Mouse (Mus musculus) skeletal muscle tissue, adult 2 months (tissue): Measurements from ENCODE around the gene Foxm1.
"Not testable (repeated sequence)": the region's sequence is repeated elsewhere in the genome, so short reads cannot be mapped to it uniquely, and the experiment has no call there.

Experiments
- DNase-seq: peaks from one replicate; pipeline ENCODE4 v3.0.0-alpha.2; 2012; ENCODE audit warnings: low read depth, low spot score

Foxm1 gene

DNA sequence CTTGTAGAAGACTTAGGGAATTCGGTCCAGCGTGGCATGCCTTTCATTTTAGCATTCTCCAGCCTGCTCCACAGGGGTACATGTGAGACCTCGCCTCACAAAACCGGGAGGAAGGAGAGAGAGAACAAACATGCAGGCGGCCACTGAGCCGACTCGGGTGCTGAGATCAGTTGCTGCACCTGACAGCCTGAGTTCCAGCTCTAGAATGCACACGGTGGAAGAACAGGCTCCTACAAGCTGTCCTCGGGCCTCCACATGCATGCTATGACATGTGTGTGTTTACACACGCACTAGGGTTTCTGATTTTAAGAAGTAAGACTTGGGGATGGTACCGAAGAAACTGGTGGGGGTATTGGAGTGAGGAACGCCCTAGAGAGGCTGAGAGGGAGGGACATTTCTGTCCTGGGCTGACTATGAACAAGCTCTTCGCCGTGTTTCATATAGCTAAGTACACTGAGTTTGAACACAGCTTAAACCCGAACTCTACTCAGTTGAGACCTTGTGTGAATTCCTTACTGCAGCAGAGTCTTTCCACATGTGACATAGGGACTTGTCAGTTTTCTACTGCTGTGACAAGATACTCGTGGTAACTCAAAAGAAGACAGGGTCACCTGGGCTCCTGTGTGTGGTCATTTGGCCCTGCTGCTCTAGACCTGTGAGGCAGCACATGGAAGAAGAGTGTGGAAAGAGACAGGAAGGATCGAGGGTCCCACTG is 13.8 kb downstream of the Foxm1 start:
- DNase-seq = no peak

DNA sequence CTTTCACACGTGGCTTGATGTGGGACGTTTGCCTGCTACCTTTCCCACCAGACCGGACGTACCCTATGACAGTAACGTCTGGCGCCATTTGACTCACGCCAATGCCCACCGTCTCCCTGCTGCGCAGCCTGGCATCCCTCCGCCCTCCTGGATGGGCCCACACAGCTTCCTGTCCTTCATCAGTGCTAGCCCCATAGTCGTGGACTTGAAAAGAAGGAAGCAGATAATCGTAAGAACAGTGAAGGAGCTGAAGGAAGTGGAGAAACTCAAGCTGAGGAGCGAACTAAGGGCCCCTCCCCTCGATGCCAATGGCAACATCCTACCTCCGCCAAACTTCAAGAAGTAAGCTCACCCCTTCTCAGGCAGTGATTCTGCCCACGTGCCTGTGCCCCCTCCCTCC is 16.9 kb downstream of the Foxm1 start:
- DNase-seq = no peak

DNA sequence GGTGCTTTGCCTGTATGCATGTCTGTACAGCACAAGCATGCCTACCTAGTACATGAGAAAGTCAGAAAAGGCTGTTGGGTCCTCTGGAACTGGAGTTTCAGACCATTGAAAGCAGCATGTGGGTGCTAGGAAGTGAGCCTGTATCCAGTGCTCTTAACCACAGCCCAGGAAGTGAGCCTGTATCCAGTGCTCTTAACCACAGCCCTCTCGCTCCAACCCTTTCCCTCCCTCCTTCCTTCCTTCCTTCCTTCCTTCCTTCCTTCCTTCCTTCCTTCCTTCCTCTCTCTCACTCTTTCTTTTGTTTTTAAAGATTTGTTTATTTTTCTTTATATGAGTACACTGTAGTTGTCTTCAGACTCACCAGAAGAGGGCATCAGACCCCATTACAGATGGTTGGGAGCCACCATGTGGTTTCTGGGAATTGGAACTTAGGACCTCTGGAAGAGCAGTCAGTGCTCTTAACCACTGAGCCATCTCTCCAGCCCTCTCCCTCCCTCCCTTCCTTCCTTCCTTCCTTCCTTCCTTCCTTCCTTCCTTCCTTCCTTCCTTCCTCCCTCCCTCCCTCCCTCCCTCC is 17.9 kb downstream of the Foxm1 start:
- not testable (repeated sequence) for DNase-seq

DNA sequence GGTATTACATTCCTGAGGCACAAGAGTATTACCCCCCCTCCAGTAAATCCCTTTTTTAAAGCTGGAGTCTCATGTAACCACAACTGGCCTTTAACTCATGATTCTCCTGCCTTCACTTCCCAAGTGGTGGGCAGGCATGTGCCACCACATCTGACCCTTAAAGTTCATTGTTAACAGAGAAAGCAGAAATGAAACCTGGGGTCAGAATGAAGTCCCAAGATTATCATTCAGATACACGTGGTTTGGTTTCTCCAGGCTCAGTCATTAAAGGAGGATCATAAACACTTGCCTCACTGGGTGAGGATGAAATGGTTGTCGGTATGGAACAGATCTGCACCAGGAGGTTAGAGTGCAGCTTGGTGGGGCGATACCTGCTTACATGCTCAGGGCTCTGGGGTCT is 18.5 kb downstream of the Foxm1 start:
- no peak for DNase-seq

DNA sequence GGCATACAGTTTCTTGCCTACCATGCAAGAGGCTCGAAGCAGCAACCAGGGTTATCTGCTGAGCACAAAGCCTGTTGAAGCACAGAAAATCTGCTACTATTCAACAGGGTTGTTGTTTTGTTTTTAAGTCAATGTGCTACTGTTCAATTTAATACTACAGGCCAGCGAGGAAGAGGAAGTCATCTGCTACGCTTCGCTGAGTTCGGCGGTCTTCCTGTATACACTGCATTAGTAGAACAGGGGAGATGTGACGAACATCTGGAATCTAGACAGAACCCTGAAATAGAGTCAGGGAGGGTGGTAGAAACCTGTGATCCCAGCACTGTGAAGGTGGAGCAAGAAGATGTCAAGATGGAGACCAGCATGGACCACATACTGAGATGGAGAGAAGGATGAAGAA is 21.0 kb downstream of the Foxm1 start:
- DNase-seq = no peak

DNA sequence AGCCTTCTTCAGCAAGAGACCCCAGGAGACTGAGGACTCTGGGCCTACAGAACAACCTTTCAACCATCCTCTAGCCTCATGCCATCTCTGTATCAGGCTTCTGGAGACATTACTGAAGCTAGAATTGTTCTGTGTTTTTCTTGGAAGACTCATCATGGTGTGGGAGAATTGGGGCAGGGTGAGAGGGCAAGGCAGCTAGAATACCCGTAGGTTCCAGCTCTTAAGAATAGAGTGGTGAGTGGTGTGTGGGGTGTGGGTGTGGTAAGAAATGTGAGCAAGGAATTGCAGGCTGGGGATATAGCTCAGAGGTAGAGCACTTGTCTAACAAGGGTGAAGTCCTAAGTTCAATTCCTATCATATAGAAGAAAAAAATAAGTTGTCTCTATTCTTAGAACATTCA is 22.3 kb downstream of the Foxm1 start:
- no peak for DNase-seq

DNA sequence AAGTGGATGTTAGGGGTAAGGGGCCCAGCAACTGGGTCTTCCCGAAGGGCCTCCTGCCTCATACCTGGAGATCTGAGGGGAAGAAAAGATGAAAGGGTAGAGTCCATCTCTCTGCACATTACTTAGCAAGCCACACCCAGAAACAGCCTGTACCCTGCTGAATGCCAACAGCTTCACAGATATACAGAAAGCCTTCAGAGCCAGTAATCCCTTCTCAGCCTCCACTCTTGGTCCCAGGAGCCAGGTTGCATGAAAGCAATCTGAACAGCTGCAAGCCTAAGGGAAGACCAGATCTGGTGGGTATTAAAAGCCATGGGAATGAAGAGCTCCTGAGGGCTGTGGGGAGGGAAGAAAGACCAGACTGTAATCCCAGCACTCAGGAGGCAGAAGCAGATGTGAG is 26.4 kb downstream of the Foxm1 start:
- DNase-seq = no peak

DNA sequence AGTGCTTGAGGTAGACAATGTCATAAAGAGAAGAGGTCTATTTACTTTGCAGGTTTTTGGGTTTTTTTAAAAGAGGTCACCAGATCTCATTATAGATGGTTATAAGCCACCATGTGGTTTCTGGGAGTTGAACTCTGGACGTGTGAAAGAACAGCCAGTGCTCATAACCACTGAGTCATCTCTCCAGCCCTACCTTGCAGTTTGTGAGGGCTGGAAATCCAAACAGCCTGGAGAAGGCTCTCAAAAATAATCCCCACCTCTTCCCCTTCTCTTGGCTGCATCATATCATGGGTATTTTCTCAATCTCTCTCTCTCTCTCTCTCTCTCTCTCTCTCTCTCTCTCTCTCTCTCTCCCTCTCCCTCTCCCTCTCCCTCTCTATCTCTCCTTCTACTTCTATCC is 27.9 kb downstream of the Foxm1 start:
- DNase-seq = no peak

DNA sequence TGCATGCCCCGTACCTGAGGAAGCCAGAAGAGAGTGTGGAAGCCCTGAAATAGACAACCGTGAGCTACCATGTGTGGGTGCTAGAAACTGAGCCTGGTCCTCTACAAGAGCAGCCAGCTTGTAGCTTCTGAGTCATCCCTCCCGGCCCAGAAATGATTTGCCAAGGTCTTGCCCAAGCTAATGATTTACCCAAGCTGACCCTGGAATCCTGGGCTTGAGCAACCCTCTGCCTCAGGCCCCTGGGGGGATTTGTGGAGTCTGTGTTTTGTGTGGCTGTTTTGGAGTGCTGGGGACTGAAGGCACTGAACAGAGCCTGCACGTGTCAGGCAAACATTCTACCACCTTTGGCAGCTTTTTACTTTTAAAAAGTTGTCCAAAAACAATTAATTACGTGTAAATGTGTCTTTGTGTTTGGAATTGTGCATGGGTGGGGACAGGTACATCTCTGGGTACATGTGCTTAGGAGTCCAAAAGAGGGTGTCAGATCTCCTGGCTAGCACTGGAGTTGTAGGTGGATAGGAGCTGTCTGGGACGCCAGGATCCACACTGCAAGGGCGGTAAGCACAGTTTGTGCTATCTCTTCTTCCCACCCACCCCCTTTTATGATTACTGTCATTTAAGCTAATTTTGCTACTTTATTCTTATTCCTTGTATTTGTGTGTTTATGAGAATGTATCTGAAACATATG is 35.0 kb downstream of the Foxm1 start:
- DNase-seq = no peak

DNA sequence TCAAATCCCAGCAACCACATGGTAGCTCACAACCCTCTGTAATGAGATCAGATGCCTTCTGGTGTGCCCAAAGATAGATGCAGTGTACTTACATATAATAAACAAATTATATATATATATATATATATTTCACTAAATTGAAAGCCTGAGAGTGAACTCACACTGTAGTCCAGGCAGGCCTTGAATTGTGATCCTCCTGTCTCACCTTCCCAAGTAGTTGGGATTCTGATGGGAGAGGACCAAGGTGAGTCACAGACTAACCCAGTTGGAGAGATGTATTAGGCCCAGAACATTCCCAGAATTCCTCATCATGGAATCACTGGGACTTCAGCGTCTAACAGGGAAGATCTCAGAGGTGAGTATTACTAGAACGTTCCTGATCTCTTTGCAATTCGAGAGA is 36.2 kb downstream of the Foxm1 start, which contains the start of gene Nrip2:
Gene Nrip2, plus strand, starts transcription at position 301 of the 400 bp plus-strand sequence.
- no peak for DNase-seq

DNA sequence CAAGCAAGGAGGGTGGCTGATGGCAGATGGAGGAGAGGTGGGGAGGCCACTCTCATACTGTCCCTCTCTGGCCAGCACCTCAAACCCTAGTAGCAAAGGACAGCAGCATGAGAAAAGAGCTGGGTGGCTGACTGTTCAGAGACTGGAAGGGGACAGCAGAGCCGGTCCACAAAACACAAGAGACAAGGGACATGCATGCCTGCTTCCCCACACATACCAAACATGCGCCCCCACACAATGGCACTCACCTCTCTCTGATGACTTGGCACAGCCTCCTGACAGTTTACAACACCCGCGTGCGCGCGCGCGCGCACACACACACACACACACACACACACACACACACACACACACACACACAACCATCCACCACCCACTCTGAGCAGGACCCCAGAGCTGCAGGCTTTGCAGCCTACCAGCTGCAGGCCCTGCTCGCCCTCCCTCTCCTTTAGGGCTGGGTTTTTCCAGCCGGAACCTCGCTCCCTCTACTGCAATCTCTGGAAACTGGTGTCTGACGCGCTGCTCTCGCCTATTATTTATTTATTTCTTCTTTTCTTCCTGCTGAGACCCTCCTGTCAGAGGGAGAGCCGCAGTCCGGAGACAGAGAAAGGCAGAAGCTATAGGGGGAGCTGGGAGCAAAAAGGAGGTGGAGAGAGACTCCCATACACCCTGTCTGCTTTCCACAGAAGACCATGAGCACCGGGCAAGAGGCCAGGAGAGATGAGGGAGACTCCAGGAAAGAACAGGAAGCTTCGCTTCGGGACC is 36.8 kb downstream of the Foxm1 start:
- no peak for DNase-seq

DNA sequence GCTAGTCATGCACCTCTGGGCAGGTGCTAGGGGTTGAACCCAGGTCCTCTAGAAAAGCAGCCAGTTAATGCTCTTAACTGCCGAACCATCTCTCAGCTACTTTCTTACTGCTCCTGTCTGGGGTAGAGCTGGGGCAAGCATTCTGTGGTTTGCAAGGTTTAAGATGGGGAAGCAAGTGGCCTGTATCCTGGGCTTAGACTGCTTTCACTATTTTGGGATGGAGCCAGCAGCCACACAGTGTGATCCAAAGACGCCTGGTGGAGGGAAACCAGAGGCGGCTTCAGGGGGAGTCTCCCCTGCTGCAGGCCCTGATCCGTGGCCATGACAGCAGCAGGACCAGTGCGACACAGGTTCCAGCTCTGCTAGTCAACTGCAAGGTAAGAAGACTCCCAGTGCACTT is 41.9 kb downstream of the Foxm1 start:
- no peak for DNase-seq

DNA sequence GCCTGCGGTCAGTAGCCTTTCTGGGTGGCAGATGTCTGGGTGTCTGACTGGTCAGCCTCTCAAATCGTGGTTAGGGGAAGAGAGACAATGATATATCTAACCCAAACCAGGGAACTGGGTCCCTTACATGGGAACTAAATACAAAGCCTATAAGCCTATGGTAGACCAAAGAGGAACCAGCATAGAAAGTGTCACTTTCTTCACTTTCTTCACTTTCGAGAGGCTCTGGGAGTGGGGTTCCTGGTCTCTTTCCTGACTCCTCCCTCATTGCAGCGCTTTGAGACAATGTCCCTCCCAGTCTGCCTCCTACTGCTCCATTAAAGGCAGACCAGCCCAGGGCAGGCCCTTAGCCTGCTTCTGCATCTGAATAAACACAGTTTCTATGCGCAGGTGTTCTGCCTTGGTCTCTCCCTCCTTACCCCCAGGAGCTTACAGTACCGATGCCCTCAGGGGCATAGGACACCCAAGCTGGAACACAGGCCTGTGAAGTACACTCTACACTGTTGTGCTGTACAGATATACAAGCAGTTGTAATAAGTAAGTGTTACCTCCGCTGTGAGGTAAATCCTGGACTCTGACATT is 45.9 kb downstream of the Foxm1 start:
- DNase-seq = no peak

DNA sequence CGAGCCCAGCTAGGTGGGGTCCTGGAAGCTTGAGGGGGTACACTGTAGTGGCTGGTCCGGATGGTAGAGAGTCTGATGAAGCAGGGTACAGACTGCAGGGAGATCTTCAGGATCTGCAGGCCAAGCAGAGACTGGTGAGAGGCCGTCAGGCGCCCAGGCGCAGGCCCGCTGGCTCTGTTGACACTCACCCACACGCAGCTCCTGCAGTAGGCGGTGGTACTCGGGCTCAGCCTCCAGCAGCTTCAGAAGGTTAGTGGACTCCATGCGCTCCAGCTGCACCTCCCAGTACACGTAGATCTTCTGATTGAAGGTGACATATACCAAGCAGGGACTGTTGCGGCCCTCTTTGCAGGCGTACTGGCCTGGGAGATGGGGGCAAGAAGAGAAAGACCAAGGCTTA is 47.5 kb downstream of the Foxm1 start:
- no peak for DNase-seq

DNA sequence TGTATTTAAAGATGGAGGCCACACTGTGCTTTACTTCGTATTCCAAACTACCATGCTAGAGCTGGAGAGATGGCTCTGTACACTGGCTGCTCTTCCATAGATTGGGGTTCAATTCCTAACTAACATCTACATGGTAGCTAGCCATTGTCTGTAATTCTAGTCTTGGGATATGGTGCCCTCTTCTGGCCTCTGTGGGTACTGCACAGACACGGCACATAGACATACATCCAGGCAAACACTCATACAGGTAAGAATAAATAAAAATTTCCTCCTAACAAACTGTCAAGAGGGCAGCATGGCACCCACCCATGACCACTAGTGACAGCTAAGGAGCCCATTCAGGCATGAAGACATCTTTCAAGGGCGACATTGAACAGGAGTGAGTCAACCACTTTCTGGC is 48.3 kb downstream of the Foxm1 start:
- peak; percentile 43 for DNase-seq

DNA sequence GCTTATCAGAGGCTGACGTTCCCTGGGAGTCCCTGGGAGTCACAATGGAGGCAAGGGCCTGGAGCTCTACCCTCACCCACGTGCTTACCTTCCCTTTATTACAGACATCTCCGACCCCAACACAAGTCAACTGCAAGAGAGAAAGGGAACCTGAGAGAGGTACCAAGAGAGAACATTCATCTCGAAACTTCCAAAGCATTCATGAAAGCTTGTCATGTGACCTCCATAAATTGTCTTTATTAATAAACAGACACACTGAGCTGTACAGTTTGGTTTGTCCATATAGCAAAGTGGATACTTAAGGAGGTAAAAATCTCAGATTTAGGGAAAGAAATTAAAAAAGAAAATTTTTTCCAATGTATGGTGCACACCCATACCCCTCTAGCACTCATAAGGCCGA is 53.4 kb downstream of the Foxm1 start:
- no peak for DNase-seq

DNA sequence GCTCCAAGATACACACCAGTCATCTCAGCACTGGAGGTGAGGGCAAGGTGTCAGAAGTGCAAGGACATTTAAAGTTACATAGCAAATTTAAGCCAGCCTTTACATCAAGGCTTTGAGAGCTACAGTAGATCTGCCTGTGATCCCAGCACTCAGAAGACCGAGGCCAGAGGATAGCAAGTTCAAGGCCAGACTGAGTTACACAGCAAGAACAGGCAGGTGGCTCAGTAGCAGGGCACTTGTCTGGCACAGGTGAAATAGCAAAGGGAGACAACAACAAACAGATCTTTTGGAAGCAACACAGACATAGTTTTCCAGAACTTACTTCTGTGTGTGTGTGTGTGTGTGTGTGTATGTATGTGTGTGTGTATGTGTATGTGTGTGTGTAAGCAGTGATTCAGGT is 55.3 kb downstream of the Foxm1 start:
- no peak for DNase-seq

DNA sequence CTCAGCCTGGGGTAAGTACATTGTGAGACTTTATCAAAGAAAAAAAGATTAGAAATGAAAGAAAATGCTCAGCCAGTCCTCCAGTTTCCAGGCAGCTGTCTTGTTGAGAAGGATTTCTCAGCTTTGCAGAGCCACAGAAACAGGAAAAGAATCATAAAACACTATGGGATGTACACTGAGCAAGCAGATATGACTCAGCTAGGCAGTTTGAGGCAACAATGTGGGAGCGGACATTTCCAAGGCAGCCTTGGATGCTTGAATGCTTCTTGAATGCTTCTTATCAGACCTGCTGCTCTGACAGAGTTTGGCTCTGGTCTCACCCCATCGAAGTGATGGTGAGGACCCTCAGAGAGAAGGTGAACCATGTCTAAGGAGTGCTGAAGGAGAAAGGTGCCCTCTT is 58.3 kb downstream of the Foxm1 start:
- DNase-seq = no peak

DNA sequence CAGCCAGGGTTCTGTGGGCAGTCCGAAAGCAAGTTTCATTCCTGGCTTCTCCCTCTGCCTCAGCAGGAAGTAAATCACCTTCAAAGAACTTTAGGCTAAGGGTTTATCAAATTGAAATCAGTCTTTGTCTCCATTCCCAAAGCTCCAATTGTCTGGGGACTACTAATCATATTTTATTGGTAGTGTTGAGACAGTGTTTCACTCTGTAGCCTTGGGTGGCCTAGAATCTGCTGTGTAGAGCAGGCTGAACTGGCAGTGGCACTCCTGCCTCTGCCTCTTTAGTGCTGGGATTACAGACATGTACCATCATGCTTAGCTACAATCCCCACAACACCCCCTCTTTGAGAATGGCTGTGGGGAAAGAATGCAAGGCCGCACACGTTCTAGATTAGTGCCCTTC is 58.7 kb downstream of the Foxm1 start:
- DNase-seq = no peak

DNA sequence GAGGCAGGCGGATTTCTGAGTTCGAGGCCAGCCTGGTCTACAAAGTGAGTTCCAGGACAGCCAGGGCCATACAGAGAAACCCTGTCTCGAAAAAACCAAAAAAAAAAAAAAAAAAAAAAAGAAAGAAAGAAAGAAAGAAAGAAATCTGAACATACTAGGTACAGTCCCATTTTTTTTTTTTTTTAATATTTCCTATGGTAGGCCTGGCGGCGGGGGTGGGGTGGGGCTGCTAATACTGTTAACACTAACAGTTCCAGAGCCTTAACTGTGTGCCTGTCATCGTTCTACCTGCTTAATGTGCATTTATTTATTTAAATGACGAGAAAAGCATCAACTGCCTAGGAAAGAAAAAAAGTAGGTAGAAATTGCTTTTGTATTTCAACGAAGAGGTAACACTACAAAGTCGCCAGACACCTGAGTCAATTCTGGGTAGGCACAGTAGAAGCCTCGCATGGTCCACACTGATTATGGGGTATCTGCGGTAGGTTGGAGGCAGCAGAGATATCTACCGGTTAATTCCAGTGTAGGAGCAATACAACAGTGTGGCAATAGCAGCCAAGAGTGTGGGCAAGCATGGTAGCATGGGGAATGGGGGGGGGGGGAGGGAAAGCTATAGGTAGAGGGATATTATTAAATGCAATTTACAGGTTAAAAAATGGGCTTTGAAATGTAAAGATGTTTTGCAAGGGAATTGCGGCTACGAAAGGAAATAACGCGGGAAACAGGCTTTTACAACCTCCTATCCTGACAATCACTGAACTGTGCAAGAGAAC is 60.9 kb downstream of the Foxm1 start:
- DNase-seq = no peak
